Mouse (Mus musculus): Measurements from ENCODE around the gene Ankdd1a. TPM values are rescaled to one million over a fixed set of nuclear protein-coding genes. Genes with fewer than 3 reads are reported as not detected.

Ankdd1a gene
- polyA plus RNA-seq, 2 experiments: 0.06 TPM; not detected in 1

DNA sequence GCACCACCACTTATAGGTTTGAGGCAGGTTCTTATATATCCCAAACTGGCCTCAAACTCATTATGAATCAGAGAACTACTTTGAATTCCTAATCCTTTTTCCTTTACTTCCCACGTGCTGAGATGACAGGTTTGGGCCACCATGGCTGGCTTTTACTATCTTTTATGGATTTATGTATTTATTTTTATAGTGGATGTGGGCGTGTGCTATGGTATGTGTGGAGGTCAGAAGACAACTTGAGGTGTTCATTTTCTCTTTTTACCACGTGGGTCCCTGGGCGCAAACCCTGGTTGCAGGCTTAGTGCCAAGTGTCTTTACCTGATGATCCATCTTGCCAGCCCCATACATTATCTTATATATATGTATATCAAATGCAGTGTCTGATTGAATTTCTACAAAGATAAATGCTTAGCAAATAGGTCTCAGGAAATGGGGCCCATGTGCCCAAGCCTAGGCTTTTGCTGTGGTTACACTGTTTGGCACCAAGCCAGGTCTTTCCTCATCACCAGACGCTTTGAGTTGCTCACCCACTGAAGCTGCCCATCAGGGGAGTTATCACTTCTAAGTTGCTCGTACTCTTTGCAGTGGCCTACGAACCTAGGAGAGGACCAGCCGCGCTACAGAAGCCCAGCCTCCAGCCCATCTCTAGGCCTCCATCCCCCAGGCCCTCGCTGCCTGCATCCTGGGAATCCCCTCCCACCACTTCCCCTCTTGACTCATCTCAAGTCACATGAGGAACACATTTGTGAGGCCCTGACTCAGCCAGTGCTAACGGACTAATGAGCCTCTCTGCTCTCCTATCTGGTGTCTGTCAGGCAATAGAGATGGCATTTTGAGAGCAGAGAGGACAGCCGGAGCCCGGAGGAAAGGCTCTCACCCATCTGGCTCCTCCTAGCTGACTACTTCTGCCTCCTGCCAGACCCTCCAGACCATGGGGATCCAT, 21.4 kb upstream of the Ankdd1a start:
- no peaks in the 10 kb centered on the region for H3K27me3 ChIP-seq (ENCODE audit: control insufficient read depth, insufficient read depth, low read length)
- DNase-seq (ENCODE audit: low read depth in 3 of 3, low spot score in 3 of 3) (peak in 1 of 3 experiments; percentile 61), ATAC-seq (ENCODE audit: insufficient read depth) (peak; percentile 62)
- H3K4me1 ChIP-seq (replicated peaks; ENCODE audit: control insufficient read depth in 2 of 2, insufficient read depth in 2 of 2, low read length in 1 of 2): peaks cover 27 to 43% of the 10 kb centered on the region in 2 experiments
- TF ChIP-seq CTCF (IDR thresholded peaks at IDR 0.05; ENCODE audit: low read depth): no peak
- TF ChIP-seq EP300 (IDR thresholded peaks at IDR 0.05; ENCODE audit: low read depth): no peak
- H3K9me3 ChIP-seq (ENCODE audit: control insufficient read depth, low read length): no peaks in the 10 kb centered on the region
- peak overlapping the region; percentile 70 for H3K27ac ChIP-seq
- H3K36me3 ChIP-seq (replicated peaks; ENCODE audit: control insufficient read depth, insufficient read depth, low read depth): no peaks in the 10 kb centered on the region
- no peak overlapping the region for H3K4me3 ChIP-seq (ENCODE audit: insufficient read depth in 1 of 2, low read depth in 2 of 2, low read length in 2 of 2)
- H3K9ac ChIP-seq (replicated peaks): no peak overlapping the region
- no peak overlapping the region for H3K4me2 ChIP-seq (ENCODE audit: low read depth)
- WGBS (ENCODE audit: insufficient replicate concordance): 26% methylated on average over 13 of the region's 13 CpGs

DNA sequence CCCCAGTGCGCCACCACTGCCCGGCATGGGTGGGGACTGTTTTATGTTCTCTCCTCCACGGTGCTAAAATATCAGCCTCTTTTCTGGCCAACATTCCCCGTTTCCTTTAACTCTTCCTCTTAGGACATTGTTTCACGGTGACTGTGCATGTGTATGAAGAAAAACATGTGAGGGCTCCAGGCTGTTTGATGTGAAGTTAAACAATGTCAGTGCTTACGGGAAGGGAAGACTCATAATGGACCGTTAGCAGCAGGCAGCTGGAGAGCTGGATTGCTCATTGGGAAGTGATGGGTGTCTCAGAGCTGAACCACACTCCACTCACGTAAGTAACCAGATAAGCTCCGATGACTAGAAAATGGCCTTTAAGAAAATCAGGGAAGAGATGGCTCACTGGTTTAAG, 19.7 kb upstream of the Ankdd1a start:
- no peaks in the 10 kb centered on the region for H3K27me3 ChIP-seq (ENCODE audit: control insufficient read depth, insufficient read depth, low read length)
- no peak overlapping the region for H3K4me3 ChIP-seq (ENCODE audit: insufficient read depth in 1 of 2, low read depth in 2 of 2, low read length in 2 of 2)
- no peak overlapping the region for H3K9ac ChIP-seq (replicated peaks)
- no peak overlapping the region for H3K4me2 ChIP-seq (ENCODE audit: low read depth)
- TF ChIP-seq CTCF (IDR thresholded peaks at IDR 0.05; ENCODE audit: low read depth) (no peak), EP300 (IDR thresholded peaks at IDR 0.05; ENCODE audit: low read depth) (no peak)
- H3K36me3 ChIP-seq (replicated peaks; ENCODE audit: control insufficient read depth, insufficient read depth, low read depth): no peaks in the 10 kb centered on the region
- ATAC-seq (ENCODE audit: insufficient read depth) (no peak), DNase-seq (ENCODE audit: low read depth in 3 of 3, low spot score in 3 of 3) (no peak)
- peaks cover 21 to 42% of the 10 kb centered on the region in 2 experiments for H3K4me1 ChIP-seq (replicated peaks; ENCODE audit: control insufficient read depth in 2 of 2, insufficient read depth in 2 of 2, low read length in 1 of 2)
- H3K9me3 ChIP-seq (ENCODE audit: control insufficient read depth, low read length): no peaks in the 10 kb centered on the region
- WGBS (ENCODE audit: insufficient replicate concordance): 70% methylated on average over 9 of the region's 9 CpGs
- no peak overlapping the region for H3K27ac ChIP-seq

DNA sequence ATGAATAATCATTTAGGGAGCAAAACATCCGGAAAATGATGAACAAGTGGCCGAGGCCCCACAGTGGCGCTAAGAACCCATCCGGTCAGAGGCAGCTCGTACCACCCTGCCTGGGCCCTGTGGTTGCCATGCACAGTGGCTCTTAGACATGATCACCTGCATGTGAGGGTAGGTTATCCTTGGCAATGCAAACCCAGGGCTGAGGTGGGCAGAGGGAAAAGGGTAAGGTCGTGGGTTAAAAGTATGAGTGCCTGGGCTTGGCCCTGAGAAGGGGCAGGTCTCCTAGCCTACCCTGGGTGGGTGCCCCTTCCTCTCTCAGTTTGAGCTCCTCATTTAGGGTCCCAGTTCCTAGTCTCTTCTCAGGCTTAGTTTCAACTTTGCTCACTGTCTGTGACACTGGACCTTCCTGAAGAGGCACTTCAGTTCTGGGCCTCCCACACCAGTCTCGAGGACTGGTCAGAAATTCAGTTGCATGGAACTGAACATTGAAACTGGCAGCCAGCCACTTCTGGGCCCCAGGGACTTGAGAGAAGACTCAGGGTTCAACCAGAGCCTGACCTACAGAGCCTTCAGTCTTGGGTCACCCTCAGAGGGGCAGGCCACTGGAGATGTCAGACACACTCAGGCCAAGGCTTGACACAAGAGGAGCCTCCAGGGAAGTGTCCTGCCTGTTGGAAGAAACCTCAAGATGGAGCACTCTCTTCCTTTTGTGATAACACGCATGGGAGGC, 18.1 kb upstream of the Ankdd1a start:
- no peak overlapping the region for H3K27ac ChIP-seq
- H3K4me1 ChIP-seq (replicated peaks; ENCODE audit: control insufficient read depth in 2 of 2, insufficient read depth in 2 of 2, low read length in 1 of 2): peaks cover 21 to 44% of the 10 kb centered on the region in 2 experiments
- WGBS (ENCODE audit: insufficient replicate concordance): 70% methylated on average over 8 of the region's 8 CpGs

DNA sequence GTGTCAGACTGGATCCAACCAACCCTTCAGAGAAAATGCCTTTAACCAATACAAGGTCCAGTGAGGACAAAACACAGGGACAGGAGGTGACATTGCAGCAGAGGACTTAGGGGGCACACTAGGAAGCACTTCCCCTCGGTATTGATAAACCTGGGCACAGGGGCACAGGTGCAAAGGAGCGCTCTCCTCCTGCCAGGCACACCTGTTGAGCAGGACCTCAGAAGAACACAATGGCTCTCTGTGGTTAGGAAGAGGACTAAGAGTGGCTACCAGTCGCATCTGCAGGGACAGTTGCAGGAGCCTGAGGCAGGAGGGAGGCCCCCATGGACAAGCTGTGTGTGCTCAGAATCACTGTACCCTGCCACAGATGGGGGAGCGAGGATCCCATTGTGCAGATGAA, 16.5 kb upstream of the Ankdd1a start:
- no peaks in the 10 kb centered on the region for H3K36me3 ChIP-seq (replicated peaks; ENCODE audit: control insufficient read depth, insufficient read depth, low read depth)
- no peak overlapping the region for H3K27ac ChIP-seq
- WGBS (ENCODE audit: insufficient replicate concordance): 59% methylated on average over 4 of the region's 4 CpGs
- H3K9me3 ChIP-seq (ENCODE audit: control insufficient read depth, low read length): no peaks in the 10 kb centered on the region
- H3K4me1 ChIP-seq (replicated peaks; ENCODE audit: control insufficient read depth in 2 of 2, insufficient read depth in 2 of 2, low read length in 1 of 2): peaks cover 9 to 31% of the 10 kb centered on the region in 2 experiments
- TF ChIP-seq CTCF (IDR thresholded peaks at IDR 0.05; ENCODE audit: low read depth) (0 out of 2 replicates have a peak, but pooled peaks have one; percentile 3), EP300 (IDR thresholded peaks at IDR 0.05; ENCODE audit: low read depth) (no peak)
- H3K4me2 ChIP-seq (ENCODE audit: low read depth): no peak overlapping the region; the same call in 1 of the 2 replicates
- H3K9ac ChIP-seq (replicated peaks): no peak overlapping the region
- H3K4me3 ChIP-seq (ENCODE audit: insufficient read depth in 1 of 2, low read depth in 2 of 2, low read length in 2 of 2): no peak overlapping the region
- no peak for ATAC-seq (ENCODE audit: insufficient read depth)
- DNase-seq (ENCODE audit: low read depth in 3 of 3, low spot score in 3 of 3): no peak
- no peaks in the 10 kb centered on the region for H3K27me3 ChIP-seq (ENCODE audit: control insufficient read depth, insufficient read depth, low read length)

More for the DNA sequence above, 18.1 kb upstream of the Ankdd1a start:
- H3K36me3 ChIP-seq (replicated peaks; ENCODE audit: control insufficient read depth, insufficient read depth, low read depth): no peaks in the 10 kb centered on the region
- H3K9me3 ChIP-seq (ENCODE audit: control insufficient read depth, low read length): no peaks in the 10 kb centered on the region
- no peaks in the 10 kb centered on the region for H3K27me3 ChIP-seq (ENCODE audit: control insufficient read depth, insufficient read depth, low read length)
- no peak overlapping the region for H3K4me3 ChIP-seq (ENCODE audit: insufficient read depth in 1 of 2, low read depth in 2 of 2, low read length in 2 of 2)
- ATAC-seq (ENCODE audit: insufficient read depth) (no peak), DNase-seq (ENCODE audit: low read depth in 3 of 3, low spot score in 3 of 3) (no peak)
- no peak overlapping the region for H3K4me2 ChIP-seq (ENCODE audit: low read depth)
- H3K9ac ChIP-seq (replicated peaks): no peak overlapping the region
- TF ChIP-seq EP300 (IDR thresholded peaks at IDR 0.05; ENCODE audit: low read depth) (no peak), CTCF (IDR thresholded peaks at IDR 0.05; ENCODE audit: low read depth) (no peak)
